Mouse (Mus musculus) T-helper 17 cell (primary cell): ENCODE data around the gene Car7.

Source experiments
- in situ Hi-C, 2 experiments: fragments of 300-600 bp; cut with MboI, MseI; formaldehyde crosslinking; loops; 1 replicate in 1 of 2; 2 replicates in 1 of 2; pipeline ENCODE4 v1.15.1; 2025; ENCODE audit warnings: high pct_unique_total_duplicates in 2 of 2

The Car7 gene

DNA sequence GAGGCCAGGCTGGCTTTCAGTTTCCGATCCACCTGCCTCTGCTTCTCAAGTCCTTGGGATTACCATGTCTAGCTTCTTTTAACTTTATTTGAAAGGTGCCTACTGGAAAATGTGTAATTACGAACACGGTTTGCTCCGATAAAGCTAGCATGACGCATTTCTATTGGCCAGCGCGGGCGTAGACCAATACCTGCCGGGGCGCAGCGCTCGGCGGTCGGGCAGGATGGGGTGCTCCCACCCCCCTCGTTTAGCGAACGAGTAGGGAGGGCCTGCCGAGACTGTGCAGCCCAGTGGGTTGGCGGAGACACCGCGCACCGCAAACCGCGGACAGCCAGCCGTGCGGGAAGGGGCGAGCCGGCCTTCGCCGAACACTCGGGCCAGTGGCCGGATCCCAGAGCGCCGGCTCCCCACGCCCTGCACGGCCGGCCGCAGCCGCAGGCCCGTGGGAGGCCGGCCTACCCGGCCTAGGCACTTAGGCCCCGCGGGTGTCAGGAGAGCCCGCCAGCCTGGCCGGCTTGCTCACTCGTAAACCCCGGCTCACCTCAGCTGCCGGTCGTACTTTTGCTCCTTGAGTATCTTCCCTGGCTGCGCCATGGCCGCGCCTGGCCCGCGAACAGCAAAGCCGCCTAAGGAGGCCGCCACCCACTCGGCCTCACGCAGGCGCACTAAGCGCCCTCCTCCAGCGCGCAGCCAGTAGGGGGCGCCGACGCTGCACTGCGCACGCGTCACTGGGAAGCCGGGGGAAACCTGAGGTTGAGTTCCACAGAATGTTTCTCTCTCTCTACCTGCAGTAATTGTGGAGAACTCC, at the start of gene Car7, which contains the start of gene Nae1:
Gene Car7, plus strand, starts transcription at position 719 of the 808 bp plus-strand sequence.
Gene Nae1, minus strand, starts transcription at position 667 of the 808 bp plus-strand sequence.
- in situ Hi-C loops, result no loop called here

DNA sequence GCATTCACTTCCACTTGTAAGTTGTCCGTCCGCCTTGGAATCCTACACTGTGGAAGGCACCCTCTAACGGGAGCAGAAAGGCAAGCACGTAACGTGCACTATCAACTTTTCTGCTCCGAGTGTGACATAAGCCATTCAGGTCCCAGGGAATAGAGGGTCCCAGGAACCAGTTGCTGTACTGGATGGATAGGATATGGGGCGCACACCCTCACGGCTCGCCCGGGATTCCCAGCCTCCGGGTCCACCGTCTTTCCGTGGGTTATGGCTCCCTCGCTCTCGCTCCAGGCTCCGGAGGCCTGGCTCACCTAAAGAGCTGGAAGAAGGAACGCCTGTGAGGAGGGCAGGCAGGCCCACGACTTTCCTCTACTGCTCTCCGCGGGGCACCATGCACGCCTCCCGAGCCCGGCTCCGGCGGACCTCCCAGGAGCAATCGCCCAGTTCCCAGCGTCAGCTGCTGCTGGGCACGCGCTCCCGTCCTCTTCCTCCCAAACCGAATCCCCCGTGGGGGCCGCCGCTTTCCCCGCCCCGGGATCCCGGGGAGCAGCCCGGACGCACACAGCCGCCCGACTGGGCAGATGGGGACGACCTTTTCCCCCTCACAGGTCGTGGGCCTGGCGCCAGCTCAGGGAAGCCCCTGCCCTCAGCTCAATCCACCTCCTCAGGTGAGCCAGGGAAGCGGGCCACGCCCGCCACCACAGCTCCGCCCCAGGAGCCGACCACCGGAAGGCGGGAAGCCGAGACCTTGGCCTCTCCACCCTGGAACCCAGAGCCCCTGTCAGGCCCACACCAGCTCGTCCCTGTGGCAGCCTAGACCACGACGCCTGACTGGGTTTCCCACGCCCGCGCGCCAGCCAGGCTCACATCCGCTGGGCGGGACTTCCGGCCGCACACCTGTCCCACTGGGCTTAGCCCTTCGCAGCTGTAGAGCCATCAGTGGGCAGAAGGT, 25.2 kb upstream of the Car7 start, which contains the start of gene Terb1:
Gene Terb1, minus strand, starts transcription at position 850 of the 946 bp plus-strand sequence.
- in situ Hi-C loops, result no loop called here

DNA sequence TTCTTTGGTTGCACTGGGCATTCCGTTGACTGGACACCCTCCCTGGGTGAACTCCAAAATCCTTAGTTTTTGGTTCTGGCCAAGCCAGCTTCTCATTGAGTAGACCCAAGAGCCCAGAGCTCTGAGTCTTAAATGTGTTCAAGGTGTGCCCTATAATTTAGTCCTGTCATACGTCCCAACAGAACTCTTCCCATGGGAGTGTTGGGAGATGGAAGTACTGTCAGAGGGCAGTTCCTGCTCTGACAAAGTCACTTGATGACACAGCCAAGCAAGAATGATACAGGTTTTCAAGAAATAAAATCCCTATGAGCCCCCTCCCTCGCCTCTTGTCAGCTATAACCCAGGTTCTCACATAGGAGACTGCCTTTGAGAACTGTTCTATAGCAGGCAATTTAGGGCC, 24.4 kb upstream of the Car7 start:
- in situ Hi-C loops, result no loop called here

DNA sequence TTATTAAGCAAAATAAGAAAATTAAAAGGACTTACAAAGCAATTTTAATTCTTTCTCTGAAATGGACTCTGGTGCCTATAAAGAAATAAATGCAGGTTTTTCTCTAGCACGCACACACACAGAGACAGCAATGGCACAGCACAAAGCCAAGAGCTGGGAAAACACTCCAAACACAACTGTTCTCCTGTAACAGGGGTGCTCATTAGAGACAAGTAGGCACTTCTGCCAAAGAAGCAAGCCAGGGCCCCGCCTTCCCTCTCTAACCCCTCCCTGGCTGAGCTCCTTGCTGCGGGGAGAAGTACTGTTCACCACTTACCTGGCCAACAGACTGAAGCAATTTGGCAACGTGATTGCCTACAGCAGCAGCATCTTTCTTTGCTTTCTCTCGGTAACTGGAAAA, 16.6 kb upstream of the Car7 start:
- in situ Hi-C loops, result no loop called here

DNA sequence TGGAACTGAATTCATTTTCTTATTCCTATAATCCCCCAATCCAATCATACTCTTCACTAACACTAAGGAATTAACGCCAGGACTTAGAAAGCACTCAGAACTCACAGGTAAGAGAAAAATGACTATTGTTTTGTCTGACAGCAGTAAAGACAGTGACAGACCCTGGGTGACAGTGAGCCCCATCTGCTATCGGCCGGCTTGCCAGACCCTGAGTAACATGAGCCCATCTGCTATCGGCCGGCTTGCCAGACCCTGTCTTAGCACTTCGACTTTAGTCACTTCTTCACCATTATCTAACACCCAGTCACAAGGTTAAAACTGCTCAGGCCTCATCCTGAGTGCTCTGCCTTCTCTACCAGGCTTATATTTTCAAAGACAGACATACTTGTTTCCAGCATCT, 4.8 kb upstream of the Car7 start:
- in situ Hi-C loops, result no loop called here

DNA sequence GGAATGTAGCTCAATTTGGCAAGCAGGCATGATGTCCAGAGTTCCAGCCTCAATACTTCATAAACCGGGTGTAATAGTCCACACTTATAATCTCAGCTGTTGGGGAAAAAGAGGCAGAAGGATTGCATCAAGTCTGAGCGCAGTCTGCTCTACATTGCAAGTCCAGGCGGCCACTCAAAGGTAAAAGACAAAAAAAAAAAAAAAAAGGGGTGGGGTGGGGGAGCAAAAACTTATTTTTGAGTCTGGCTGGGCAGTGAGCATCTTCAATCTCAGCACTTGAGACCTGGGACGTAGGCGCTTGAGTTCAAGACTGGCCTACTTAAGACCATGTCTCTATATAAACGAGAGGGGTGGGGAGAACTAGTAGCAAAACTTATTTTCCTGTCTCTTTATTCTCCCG, 938 bp upstream of the Car7 start:
- in situ Hi-C loops, result no loop called here

DNA sequence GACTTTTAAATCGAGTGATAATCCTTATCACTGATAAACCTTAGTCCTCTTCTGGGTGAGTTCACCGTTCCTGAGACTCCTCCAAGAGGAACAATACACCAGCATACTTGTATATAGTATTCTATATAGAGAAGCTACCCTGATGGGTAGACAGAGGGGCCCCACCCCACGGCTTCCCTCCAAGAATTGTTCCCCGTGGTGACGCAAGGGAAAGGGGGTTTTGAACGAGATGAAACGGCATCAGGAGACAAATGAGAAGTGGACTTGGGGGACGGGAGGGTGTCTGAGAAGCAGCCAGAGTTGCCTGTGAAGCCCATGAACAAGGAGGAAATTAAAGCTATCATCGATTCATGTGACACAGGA, 271 bp downstream of the Car7 start:
- in situ Hi-C loops, result no loop called here

DNA sequence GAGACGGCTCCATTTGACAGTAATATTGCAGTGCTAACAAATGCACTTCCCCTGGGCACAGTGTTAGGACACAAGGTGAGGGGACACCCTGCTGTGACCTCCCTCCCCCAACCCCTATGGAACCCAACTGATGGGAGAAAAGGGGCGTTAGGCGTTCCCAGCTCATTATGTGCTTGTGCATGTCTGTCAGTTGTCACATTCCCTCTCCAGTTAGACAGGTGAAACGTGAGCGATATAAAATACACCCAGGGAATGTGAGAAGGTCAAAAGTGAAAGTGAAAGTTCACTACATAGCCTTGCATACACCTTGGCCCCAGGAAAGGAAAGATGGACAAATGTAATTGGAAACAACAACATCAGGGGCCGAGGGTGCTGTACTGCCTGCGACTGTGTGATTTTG, 889 bp downstream of the Car7 start:
- in situ Hi-C loops, result no loop called here

DNA sequence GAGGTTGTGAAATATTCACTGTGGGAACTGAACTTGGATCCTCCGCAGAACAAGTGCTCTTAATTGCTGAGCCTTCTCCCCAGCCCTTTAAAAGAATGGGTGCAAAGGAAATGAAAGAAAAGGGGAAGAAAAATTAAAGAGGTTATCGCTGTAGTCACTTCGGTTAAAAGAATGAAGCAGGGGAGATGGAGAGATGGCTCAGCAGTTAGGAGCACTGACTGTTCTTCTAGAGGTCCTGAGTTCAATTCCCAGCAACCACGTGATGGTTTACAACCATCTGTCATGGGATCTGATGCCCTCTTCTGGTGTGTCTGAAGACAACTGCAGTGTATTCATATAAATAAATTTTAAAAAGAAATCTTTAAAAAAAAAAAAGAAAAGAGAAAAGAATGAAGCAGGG, 1.5 kb downstream of the Car7 start:
- in situ Hi-C loops, result no loop called here

DNA sequence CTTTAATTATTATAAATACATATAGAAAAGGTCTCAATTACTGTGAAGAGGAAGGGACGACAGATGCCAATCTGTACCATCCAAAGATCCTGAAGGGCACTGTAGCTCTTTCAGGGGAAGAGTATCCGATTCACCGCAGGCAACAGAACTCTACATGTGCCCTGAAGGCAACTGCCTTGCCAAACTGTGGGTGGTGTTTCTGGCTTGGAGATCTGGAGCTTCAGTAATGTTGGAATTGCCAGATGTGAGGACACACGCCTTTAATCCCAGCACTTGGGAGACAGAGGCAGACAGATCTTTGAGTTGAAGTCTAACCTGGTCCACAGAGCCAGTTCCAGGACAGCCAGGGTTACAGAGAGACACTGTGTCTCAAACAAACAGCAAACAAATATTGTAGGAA, 4.4 kb downstream of the Car7 start:
- in situ Hi-C loops, result no loop called here

DNA sequence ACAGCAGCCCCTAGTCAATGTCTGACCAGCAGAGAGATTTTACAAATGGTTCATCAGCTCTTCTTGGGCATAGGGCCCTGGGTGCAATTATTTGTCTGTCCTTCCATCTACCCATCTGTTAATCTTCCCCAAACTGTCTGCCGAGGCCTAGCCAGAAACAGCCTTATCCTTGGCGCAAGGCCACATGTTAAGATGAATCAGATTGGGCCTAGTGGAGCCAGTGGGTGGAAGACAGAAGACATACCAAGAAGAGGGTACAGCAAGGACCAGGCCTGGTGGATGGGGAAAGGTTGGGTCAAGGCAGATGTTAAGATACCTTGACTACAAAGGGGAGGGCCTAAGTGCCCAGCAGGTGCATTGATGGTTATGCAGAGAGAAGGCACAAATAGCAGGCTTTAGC, 5.1 kb downstream of the Car7 start:
- in situ Hi-C loops, result no loop called here

DNA sequence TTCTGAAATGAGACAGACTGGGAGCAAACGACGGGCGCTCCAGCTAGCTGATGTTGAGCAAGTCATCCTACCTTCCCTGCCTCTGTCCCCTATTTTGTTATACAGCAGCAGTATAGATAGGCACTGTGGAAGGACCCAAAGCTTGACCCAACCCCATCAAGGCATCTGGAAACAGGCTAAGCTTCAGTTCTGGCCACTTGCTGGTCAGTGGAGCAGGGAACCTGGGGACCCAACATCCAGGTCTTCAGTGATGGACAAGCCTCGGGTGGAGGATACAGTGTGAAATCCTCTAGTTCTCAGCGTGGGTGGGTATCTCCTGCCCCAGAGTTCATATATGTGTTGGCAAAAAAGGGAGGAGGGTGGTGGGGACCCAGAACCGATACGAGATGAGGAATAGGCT, 5.7 kb downstream of the Car7 start:
- in situ Hi-C loops, result no loop called here

DNA sequence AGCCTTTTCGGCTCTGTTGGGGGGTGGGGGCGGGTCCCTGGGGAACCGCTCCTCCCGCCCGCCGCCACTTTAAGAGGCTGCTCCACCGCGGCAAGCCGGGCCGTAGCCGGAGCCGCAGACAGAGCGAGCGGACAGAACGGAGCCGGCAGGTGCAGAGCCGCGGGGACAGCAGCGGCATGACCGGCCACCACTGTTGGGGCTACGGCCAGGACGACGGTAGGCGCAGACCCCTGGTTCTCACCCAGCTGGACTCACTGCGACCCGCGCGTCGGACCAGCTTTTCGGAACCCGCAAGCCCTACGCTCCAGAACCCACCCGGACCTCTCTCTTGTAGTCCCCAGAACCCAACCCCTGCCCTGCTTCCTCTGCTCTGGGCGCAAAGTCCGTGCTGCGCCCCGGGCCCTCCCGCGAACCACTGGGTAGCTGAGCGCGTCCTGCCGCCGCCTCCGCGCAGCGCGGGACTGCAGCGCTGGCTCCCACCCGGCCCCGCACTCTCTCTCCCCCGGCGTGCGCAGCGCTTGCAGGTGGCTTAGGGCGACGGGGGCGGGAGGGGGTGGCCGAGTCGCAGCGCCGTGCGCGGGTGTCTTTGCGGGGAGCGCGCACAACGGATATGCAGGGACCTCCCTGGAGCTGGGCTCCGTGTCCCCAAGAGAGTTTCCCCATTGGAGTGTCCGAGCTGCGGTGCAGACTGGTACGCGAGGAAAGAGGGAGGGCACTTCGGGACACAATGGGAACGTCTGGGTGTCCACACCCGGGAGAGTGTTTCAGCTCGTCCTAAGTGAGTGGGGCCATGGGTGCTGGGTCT, 6.4 kb downstream of the Car7 start:
- in situ Hi-C loops, result no loop called here

DNA sequence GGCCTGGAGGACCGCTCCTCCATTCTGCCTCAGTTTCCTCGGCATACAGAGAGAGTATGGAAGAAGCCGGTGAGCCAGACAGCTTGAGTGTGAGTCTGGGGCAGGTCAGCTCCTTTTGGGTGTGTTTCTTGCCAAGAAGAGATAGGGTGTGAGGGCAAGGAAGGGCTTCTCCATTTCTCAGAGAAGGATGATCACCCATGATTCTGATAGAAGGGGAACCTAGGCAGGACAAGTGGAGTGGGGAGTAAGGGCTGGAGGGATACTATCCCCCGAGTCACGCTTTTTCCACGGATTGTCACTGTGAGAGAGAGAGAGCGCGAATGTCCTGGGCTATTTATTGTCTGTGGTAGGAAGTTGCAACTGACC, 7.0 kb downstream of the Car7 start:
- in situ Hi-C loops, result no loop called here

DNA sequence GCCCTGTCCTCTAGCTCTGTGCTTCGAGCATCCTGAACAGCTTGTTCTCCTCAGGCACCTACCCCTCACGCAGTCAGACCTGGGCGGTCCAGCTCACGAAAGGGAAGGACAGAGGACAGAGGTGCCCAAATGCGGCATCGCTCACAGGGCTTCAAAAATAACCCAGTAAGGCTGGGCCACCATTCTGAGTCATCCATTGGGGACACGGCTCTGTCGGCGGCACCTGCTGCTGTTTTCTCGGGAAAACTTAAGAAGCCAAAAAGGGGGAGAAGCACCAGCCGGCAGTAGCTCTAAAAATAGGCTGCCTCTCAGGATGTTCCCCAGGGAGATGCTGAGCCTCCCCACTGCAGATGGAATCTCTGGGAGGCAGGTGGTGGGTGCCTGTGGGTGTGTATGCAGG, 7.7 kb downstream of the Car7 start:
- in situ Hi-C loops, result no loop called here

DNA sequence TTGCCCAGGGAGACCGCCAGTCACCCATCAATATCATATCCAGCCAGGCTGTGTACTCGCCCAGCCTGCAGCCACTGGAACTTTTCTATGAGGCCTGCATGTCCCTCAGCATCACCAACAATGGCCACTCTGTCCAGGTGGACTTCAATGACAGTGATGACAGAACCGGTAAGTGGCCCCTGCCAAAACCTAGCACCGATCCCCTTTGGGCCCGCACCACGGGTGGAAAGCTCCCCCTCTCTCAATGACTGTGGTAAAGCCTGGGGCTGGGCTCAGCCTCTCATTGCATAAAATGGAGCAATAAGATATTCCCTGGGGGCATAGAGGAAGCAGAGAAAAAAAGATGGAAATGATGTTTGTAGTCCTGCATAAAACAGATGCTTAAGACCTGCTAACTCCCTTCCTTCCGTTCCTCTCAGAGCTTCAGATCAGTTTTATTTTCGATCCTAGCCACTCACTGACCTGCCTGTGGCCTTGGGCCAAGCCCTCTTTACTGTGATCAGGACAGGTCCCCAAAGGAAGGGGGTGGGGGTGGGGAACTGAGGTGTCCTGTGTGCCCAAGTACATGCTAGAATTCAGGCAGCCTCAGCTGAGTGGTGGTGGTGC, 9.1 kb downstream of the Car7 start:
- in situ Hi-C loops, result no loop called here

DNA sequence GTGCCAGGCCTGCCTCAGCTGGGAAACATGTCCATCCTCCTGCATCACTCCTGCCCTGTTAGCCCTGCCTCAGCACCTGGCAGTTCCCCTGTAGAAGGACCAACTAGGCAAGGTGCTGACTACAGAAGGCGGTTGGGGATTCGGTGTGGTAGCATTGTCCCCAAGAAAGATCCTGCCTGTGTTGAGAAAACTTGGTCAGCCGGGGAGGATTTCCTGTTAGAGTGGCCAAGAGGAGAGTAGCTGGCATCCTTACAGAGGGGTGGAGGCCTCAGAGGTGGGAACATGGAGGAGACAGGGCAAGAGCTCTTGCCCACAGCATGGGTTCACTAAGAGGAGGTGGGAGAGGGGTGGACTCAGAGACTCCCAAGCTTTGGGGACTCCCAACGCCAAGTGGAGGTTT, 20.7 kb downstream of the Car7 start:
- in situ Hi-C loops, result no loop called here

DNA sequence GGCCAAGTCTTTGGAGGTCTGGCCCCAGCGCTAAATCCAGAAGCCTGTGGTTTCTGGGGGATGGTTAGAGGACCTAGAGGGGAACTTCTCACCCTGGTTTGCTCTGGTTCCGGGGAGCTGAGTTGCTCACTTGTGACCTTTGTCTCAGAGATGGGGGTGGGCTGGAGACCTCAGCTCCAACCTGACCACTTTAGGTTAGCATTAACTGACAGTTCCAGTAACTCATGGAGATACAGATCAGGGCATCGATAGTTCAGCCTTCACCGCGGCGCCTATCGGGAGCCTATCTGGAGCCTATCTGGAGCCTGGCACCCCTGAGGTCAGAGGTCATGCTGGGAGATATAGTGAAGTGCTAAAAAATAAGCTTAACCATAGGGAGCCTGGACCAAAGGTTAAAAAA, 22.7 kb downstream of the Car7 start:
- in situ Hi-C loops, result no loop called here

DNA sequence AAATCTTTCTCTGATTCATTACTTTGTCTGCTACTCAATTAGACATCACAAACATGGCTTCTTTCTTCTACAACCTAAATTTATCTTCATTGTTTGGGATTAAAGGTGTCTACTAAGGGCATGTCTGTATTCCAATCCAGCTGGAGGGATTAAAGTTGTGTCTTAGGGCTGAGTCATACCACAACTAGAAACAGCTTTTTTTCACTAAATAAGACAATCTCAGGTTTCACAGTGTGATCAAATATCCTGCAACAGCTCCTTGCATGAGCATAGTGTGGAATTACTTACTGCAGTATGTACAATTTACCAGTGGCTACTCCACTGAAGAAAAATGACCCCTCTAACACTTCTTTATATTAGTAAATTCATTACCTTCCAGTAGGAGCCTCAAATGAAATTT, 26.2 kb downstream of the Car7 start:
- in situ Hi-C loops, result no loop called here

DNA sequence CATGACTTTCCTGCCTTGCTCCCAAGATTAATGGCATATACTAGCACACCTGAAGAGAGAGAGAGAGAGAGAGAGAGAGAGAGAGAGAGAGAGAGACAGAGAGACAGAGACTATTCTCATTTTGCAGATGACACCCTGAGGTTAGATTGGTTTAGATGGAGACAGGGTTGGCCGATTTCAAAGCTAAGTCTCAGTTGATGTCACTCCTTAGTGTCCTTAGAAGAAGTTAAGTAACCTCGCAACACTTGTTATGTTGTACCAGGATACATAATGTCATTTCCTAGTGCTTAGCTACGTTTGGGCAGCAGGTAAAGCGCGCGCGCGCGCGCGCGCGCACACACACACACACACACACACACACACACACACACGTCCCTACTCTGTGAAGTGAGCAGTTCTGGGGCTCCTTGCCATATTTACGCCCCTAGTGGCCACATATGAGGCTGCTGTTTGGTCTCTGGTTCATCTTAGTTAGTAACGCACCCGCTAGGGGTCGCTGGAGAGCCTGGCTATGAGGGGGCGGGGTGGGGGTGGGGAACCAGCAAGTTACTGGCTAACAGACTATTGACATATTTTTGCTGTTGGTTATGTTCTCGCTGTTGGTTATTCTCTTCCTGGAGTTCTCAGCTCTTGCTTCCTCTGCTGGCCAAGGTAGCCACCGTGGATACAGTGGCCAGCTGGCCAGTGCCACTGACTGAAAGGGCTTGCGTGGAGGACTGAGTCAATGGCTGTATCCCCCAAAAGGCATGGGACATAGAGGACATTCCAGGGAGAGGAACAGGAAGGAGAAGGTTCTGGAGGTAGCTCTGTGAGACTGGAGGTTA, 30.4 kb downstream of the Car7 start:
- in situ Hi-C loops, result no loop called here

DNA sequence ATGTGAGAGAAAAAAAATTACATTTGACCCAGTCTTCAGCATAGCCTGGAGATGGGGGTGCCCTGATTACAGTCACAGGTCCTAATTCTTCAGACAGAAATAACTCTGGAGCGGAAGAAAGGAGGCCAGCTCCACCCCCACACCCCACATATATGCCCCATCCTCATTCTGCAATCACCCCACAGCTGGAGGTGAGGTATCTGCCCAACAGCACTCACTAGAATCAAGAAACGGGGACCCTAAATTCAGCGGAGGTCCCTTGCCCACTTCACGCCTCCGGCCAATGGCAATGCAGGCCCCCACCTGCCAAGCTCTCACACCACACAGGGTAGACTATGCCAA, 30.9 kb downstream of the Car7 start:
- in situ Hi-C loops, result no loop called here
